Mouse (Mus musculus) right cerebral cortex, postnatal 14 days (tissue): ENCODE results near the gene Slit1.

Source experiments
- DNase-seq: peaks from one replicate; pipeline ENCODE4 v3.0.0; 2022

Gene Slit1

DNA sequence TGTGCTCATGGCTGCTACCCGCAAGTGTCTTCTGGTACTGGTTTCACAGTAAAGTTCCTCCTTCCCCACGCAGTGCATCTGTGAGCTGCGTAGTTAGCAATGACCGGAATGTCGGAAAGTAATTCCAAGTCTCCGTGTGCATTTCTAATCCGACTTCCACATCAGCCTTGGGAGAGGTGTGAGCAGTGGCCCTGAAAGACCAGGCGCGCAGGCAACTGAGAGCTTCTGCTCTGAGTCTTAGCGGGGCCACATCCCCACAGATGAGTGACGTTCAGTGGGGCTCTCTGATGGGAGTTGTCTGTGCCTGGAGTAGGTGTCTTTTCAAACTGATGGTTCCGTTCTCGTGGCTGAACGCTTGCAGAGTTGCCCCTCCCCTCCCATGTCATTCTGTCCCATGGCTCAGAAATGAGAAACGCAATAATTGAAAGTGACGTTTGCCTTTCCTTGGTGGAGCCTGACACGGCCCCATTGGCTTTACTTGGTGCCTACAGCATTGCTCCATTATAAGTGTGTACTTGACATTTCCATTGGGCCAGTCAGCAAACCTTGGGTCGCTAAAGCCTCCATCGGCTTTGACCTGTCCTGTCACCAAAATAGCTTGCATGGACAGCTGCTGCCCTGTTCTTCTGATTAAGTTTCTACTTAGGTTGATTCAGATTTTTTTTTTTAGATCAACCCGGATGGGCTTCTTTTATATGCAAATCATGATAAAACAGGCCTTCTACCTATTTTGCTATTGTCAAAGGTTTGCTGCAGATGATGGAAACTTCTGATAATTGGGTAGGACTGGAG is 155.8 kb downstream of the Slit1 start:
- DNase-seq = no peak

DNA sequence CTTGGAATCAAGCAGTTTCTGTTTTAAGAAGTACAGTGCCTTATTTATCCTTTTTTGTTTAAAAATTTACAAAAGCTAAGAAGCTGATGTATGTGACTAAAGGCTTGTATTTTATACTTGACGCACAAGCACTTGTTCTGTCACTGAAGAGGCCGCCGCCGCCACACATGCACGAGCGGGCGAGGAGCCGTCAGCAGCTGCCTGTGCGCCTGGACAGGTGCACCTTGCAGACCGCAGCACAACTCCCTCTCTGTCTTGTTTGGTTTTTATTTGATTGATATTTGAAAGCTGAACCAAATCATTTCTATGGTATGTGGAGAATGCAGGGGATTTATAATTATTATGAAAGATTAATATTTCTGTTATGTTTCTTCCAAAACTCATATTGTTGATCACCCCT is 156.7 kb downstream of the Slit1 start:
- no peak for DNase-seq

DNA sequence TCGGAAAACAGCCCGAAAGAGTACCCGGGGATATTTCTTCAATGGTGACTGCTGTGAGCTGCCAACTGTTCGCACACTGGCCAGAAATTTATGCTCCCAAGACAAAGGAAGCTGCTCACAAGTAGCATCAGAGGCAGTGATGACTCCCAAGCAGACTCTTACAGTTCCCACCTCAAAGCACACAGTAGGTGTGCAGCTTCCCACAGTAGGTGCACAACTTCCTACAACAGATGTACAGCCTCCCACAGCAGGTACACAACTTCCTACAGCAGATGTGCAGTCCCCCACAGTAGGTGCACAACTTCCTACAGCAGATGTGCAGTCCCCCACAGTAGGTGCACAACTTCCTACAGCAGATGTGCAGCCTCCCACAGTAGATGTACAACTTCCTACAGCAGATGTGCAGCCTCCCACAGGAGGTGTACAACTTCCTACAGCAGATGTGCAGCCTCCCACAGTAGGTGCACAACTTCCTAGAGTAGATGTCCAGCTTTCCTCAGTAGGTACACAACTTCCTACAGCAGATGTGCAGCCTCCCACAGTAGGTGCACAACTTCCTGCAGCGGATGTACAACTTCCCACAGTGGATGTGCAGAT is 160.4 kb downstream of the Slit1 start:
- DNase-seq = no peak

DNA sequence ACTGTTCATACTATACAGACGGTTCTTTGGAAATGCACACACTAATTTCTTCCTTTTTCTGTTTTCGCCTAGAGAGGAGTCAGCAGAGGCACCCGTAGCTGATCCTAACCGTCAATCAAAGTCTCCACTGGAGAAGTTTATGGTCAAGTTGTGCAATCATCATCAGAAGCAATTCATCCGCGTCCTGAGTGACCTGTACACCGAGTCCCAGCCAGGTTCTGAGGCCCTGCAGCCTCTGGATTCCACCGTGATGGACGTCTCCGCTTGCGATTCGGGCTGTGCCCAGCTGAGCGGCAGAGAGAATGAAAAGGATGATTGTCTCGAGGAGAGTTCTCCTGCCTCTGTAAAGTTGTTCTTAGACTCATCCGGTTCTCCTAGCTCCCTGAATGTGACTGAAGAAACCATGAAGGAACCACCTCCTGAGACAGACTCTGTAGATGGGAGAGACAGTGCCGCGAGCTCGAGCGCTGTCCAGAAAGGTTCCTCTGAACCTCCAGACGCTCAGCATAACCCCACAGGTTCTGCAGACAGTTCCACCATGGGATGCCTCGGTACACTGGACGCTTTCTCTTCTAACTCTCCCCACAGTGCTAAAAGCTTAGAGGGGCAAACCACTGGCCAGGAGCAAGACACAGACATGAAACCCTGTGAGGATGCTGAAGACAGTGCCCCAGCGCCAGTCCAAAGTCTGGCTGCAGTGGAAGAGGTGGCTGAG is 161.6 kb downstream of the Slit1 start, which contains the start of gene Gm340:
Gene Gm340, plus strand, starts transcription at position 665 of the 715 bp plus-strand sequence.
- DNase-seq = no peak

DNA sequence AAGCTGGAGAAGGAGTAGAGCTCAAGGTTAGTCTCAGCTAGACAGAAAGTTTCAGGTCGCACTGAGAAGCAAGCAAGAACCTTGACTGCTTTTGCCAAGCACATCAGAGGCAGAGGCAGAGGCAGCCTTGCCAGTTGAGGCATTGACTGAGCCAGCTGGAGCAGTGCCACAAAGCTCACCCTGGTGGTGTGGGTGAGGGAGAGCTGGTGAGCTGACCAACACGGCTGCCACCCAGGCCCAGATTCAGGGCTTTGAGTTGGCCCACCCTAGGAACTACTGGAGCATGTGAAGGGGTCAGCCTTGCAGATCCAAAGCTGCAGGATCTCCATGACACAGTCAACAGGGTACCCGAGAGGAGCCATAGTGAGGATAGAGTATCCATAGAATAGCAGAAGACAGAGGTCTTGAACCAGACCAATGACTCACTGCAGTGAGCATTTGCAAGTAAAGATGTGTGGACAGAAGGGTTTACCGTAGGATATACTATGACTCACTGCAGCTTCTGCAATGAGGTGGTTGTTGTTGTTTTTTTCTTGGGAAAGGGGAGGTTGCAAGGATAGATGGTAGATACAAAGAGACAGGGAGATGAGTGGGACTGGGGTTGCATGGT is 164.0 kb downstream of the Slit1 start:
- DNase-seq = peak; percentile 32

DNA sequence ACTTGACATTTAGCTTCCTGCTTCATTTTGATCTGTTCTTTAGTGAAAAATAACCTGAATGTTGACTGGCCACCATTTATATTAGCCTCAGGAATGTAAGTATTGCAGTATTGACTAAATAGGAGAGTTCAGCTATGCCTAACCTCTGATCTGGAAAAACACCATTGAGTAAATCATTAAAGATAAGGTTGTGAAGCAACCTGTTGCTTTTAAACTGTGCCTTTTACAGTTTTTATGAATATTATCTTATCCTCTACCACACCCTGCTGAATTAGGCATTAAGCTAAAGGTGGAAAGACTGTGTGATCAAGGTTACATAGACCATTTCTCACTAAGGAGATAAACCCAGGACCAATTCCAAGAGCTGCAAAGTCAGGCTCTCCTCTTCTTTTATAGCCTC is 165.9 kb downstream of the Slit1 start:
- no peak for DNase-seq

DNA sequence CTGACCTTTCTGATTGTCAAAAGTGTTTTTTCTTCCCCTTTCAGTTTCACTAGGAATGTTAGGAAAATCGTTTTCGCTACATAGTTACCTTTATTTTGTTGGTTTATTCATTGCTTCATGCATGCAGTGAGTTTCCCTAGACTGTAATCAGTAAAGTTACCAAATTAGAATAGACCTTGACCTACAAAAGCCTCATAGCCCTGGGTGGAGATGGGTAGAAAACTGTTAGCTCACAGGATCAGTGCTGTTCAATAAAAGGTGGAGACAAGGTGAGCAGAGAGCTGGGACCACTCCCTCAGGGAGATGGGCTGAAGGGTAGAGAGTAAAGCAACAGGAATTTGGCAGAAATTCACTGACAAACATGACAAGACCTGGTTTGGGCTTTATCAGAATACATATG is 169.8 kb downstream of the Slit1 start:
- no peak for DNase-seq

DNA sequence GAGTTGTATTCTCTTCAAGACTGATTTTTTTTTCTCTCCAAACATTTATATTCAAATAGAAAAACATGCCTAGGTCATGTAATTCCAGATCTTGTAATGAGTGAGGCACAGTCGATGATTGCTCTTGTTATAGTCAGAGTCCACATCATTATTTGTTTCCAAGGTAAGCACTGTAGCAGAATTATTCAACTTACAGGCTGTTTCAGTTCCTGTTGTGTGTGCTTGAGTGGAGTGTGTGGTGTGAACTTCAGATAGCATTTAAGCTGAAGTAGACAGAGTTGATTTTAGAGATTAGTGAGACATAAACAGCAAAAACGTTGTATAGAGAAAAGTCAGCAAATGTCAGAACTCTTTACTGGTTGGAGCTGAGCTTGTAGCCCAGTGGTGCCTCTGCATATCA is 174.7 kb downstream of the Slit1 start:
- DNase-seq = no peak

DNA sequence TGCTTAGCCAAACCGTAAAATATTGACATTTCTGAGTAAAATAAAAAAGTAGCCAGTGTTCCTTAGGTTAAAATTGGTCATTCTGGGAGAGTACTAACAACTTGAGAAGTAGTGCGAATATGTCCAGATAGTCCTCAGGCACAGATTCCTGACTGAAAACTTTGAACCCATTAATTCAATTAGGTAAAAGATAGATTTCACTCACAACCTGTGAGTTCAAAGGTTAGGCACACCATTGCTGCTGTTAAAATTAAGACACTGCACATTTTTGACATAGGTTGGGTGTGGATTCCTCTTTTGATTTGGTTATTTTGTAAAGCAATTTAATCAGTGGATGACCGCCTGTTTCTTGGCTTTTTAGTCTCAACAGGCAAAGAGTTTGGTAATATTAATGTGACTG is 182.6 kb downstream of the Slit1 start:
- DNase-seq = no peak

DNA sequence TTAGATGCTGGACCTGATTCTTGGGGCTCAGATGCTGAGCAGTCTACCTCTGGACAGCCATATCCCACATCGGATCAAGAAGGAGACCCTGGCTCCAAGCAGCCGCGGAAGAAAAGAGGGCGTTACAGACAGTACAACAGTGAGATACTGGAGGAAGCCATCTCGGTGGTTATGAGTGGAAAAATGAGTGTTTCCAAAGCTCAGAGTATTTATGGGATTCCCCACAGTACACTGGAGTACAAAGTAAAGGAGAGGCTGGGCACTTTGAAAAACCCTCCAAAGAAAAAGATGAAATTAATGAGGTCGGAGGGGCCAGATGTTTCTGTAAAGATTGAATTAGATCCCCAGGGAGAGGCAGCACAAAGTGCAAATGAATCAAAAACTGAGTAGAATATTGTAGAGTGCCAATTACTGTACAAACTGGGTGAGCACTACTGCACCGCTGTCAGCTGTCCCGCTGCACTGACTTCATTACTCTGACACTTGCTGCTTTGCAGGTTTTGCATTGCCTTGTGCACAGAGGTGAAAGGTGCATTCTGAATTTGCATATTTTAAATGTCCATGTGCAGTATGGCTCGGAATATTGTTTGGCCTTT is 184.5 kb downstream of the Slit1 start:
- no peak for DNase-seq

DNA sequence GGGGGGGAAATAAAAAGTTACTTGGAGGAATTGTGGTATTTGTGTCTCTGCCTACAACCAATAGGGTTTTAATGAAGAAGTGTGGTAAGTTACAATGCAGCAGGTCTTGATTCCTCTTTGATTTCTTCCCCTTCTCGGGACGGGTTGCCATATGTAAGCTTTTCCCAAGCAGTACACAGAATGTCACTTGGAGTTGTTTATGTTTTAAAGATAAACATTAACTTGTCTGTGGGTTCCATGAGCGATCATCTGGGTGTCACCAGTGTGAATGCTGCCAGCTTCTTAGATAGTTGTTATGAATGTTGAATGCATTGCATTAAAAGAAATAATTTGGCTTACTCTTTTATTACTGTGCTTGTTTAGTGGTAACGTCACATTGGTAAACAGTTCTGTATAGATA is 186.0 kb downstream of the Slit1 start:
- DNase-seq = no peak

DNA sequence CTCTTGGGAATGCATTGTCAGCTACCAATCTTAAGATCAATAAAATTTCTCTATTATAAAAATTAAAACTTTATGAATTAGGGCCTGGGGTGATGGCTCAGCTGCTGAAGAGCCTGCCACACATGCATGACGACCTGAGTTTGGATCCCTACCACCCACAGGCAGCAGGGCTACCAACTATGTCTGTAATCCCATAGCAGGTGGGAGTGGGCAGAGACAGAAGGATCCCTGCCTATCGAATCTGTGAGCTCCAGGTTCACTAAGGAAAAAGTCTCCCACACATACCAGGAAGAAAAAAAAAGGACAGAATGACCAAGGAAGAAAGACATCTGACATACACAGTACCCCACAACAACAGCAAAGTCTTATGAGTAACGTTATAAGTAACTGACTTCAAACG is 186.5 kb downstream of the Slit1 start:
- DNase-seq = no peak
